Mouse (Mus musculus): ENCODE measurements around the gene Aldh1b1.

Aldh1b1 gene

DNA sequence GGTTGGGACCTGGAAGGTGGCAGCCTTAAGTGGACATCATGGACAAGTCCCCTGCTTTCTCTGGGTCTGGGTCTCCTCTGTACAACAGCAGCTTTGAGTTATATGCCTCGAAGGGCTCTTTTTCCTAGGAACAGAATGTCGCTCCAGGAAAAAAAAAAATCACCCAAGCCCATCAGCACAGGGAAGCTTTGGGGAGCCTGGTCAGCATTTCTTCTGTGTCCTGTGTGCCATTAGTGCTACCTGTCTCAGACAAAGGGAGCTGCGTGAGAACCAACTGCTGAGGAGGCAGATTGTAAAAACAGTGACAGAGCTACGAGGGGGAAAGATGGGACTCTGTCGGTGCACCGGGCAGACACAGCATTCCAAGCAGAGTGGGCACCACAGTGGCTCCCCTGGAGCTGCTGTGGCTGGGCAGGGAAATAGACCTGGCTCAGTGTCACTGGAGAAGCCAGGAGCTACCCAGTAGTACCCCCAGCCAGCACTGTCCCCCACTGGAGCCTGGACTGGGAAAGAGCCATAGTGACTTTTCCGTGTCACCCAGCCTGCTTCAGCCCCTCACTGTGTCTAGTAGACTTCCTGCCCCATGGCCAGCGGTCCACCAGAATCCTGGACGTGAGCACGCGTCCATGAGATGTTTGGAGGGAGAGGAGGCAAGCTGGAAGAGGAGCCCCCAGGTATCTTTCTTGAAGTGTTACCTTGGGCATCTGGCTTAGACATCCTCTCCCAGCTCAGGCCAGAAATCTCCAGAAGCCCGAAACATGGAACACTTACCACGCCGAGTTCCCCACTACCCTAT lies 26.1 kb downstream of the Aldh1b1 start:
- no peak for DNase-seq (ENCODE audit: low read depth, low spot score)

- DNase-seq (ENCODE audit: low read depth, low spot score) = no peak
These were observed 27.6 kb downstream of the Aldh1b1 start, which contains the start of gene Igfbpl1 for GRCm38 (mm10) chr4:45826275-45827040. Gene Igfbpl1 (minus strand): TSS chr4:45826923.

DNA sequence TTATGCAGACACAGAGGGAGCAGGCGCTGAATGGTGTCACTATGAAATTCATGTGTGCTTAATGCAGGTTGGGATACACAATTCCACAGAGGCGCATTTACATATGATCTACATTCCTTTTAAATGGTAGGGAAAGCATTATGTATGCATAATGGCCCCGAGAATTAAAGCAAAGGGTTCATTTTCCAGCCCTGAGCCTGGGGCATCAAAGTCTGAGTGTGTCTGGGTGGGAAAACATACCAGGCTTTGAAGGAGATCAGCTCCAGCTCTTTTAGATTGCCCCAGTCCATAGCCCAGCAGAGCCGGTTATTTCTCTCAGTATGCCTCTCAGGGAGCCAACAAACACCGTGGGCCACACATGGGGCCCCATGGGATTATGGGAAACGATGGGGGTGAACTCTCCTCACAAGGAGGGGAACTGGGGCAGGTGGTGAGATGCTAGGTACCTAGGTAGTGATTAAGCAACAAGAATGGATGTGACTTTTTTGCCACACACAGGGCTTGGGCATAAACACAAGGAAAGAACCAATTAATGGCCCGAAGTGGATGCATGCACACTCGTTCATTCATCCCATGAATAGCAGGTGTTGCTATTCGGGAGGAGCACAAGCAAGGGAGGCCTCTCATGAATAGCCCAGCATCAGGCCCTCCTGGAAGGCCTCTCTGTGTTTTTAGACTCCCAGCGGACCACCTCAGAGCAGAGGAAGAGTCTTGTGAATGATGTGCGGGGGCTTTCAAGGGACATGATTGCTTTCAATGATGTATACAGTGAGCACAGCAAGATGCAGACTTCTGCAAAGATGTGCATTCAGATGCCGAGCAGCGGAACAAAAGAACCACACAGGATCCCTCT lies 31.3 kb downstream of the Aldh1b1 start:
- no peak for DNase-seq (ENCODE audit: low read depth, low spot score)

- peak; percentile 72 for DNase-seq (ENCODE audit: low read depth, low spot score)
These were observed 33.2 kb downstream of the Aldh1b1 start for GRCm38 (mm10) chr4:45831996-45832395.

- no peak for DNase-seq (ENCODE audit: low read depth, low spot score)
These were observed 34.6 kb downstream of the Aldh1b1 start for GRCm38 (mm10) chr4:45833461-45833860.

DNA sequence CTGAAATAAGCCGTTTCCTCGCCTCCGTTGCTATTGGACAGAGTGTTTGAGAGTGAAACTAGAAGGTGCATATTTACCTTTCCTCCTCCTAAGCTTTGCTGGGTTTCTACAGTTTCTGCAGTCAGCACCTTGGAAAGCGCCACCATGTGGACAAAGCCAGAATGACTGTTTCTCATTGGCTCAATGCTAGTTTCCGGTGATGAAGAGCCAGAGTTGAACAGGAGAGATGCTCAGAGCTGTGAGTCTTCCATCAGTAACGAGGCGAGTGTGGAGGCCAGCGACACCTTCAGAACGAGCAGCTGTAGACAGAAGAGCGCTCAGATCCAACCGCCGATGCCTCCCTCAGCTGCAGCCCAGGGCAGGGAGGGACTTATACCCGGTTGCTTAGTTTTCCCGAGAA lies 45.5 kb downstream of the Aldh1b1 start:
- peak; percentile 35 for DNase-seq (ENCODE audit: low read depth, low spot score)

- no peak for DNase-seq (ENCODE audit: low read depth, low spot score)
These were observed 47.4 kb downstream of the Aldh1b1 start for GRCm38 (mm10) chr4:45846263-45846662.

DNA sequence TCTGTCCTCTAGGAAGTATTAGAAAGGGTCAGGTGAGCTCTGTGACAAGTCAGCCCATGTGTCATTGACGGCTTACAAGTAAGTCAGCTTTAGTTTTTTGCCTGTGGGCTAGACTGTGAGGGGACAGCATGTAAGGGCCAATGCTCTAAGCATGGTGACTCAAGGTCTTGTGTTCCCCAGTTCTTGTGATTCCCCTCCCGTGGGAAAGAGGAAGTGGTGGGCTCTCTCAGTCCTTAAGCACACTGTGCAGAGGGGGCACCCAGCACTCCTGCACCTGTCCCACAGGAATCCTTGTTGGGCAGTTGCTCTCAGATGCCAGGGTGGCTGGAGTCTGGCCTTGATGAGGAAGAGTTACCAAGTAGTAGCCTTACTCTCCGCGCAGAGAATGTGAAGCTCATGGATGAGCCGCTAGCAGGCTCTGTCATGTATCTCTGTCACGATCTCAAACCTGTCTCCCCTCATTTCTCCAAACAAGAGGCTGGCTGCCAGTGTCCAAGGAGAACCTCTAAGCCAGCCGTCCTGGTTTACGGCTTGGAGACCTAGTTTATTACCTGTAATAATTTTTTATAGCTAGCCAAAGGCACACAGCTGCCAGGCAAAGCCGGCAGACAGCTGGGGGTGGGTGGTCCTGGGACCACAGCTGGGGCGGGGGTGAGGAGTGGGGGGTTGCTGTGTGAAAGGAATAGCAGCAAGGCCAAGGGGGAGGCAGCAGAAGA lies 49.4 kb downstream of the Aldh1b1 start, which contains the start of gene Stra6l:
Stra6l (plus strand) TSS at position 556 of the 716 bp plus-strand sequence.
- DNase-seq (ENCODE audit: low read depth, low spot score) = no peak

DNA sequence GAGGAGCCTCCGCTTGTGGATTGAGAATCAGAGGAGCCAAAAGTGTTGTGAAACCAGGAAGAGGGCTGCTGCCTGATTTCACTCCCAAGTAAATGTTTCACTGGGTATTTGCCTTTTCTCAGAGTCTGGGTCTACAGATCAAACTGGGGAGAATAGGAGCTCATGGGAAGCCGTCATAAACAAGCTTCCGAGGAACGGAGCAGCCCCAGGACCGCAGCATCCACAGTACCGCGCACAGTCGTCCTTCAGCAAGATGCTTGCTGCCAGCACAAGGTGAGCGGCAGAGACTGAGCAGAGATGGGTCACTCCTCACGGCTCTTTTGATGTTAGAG lies 50.0 kb downstream of the Aldh1b1 start:
- DNase-seq (ENCODE audit: low read depth, low spot score) = no peak

DNA sequence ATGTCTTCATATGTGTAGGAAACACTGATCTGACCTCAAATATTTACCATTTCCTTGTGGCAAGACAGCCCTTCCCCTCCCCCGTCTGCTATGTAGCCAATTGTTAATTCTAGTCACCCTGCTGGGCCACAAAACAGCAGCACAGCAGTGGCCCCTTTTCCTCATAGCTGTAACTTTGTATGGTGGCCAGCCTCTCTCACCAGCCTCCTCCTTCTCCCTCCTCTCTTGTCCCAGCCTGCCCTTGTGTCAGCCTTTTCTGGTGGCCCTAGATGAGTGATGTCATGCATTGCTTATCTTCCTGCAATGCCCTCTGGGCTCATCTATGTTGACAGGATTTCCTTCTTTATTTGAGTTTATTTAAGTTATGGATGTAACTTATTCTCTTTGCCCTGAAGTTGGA lies 50.6 kb downstream of the Aldh1b1 start:
- no peak for DNase-seq (ENCODE audit: low read depth, low spot score)

DNA sequence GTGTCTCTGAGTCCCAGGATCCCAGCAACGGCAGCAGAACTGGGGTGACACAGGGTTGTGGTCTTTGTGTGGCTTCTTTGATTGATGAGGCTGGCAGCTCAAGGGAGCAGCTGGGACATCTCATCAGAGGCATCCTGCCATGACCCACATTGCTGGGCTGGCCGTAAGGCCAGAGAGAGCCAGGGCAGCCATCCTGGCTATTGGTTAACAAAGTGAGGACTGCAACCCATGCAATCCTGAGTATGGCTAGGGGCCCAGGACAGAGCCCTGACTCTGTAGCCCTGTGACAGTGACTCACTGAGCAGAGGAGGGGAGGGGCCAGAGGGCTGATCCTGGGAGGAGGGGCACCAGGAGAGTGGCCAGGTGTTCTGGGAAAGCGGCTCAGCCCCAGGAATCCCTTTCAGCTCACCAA lies 52.8 kb downstream of the Aldh1b1 start:
- DNase-seq (ENCODE audit: low read depth, low spot score) = no peak

GRCm38 (mm10) chr4:45853496-45854246 lies 54.8 kb downstream of the Aldh1b1 start:
- DNase-seq (ENCODE audit: low read depth, low spot score) = no peak
